Mouse (Mus musculus): ENCODE results near the gene Arl15. TPM values are rescaled to one million over a fixed set of nuclear protein-coding genes. Genes with fewer than 3 reads are reported as not detected.

The Arl15 gene
- total RNA-seq, 4 experiments from 2014 or later, result 2.0 to 5.0 (median 3.4) TPM

GRCm38 (mm10) chr13:113983633-113984032 is 189.3 kb downstream of the Arl15 start:
- no peak for DNase-seq (ENCODE audit: low spot score in 2 of 2)

GRCm38 (mm10) chr13:113984491-113984890 is 190.2 kb downstream of the Arl15 start:
- DNase-seq (ENCODE audit: low spot score in 2 of 2), result no peak

GRCm38 (mm10) chr13:113986864-113987562 is 192.7 kb downstream of the Arl15 start:
- DNase-seq (ENCODE audit: low spot score in 2 of 2), result peak; percentile 7 to 40

DNA sequence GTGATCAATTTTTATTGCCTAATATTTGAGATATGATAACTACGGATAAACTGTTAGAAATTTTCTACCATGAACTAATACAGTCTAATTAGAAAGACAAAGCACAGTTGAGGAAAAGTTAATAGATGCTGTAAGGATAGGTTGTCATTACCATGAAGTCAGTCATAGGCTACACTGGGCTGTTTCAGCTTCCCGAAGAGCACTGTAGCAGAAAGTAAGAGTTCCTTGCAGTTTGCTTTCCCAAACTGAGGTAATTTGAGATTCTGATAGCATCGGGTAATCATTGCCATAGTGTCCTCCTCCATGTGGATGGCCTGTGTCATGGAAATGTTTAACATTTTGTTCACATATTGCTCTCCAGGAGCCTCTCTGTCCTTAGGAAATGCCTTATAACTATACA is 195.9 kb downstream of the Arl15 start:
- no peak for DNase-seq (ENCODE audit: low spot score in 2 of 2)

DNA sequence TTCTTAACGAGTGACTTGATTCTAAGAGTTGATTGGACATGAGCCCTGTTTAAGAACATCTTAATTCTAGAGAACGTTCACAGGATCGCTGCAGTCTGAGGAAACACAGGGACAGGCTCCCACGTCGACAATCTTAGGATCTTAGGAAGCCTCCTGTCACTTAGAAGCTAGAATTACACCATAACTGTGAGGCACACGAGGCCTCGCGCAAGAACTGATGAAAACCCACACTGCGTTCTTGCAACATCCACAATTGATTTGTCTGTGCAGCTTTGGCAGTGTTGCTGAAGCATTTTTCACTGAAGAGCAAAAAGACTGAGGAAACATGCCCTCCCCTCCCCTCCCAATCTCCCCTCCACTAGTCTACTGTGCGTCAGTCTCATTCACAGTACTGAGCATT is 196.4 kb downstream of the Arl15 start:
- DNase-seq (ENCODE audit: low spot score in 2 of 2), result no peak

DNA sequence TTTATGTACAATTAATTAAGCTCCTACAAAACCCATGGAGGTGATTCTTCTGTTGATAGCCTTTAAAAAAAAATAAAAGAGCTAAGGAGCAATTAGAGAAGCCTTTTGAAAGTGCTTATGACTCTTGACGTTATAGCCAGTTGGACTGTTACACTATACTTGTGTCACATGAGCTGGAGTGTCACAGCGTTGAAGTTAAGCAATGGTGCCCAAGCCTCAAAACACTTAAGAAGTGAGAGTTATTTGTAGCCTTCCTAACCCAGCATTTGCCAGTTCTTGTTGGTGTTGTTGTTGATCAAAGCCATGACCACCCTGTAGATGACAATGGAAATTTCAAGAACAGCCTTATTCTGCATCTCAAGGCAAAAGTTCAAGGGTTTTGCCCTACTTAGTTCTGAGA is 198.8 kb downstream of the Arl15 start:
- no peak for DNase-seq (ENCODE audit: low spot score in 2 of 2)

GRCm38 (mm10) chr13:113994586-113994985 is 200.3 kb downstream of the Arl15 start:
- peak; percentile 6 to 41 for DNase-seq (ENCODE audit: low spot score in 2 of 2)

DNA sequence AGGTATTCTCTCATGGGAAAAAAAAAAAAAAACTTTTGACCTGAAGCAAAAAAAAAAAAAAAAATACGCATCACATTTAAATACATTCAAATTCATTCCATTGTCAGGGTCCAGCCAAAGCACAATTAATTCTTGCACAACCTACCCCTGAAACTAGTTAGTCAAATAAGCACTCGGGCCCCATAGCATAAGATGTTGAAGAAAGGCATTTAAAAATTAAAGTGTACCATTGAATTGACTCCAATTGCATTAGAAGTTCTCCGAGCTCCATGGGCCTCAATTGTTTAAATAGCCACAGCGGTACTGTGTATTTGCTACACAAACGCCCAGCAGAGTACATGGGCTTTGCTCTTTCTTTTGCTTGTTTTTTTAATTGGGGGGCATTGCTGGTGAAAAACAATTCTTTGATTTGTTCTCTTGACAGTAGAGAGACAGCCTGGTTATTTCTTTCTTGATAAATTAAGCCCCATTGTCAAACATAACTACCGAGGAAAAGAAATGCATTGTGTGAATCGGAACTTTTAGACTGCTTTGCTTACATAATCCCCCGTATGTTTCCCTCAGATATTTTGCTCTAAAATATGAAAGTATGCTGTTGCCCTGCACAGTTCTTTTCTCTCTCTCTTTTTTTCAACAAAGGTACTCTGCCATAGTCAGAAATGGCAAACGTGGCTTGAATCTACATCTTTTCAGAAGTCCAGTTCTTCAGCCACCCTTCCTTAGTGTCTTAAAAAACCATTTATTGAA is 201.4 kb downstream of the Arl15 start:
- no peak for DNase-seq (ENCODE audit: low spot score in 2 of 2)

- no peak for DNase-seq (ENCODE audit: low spot score in 2 of 2)
These were observed 204.5 kb downstream of the Arl15 start for GRCm38 (mm10) chr13:113998811-113999210.

DNA sequence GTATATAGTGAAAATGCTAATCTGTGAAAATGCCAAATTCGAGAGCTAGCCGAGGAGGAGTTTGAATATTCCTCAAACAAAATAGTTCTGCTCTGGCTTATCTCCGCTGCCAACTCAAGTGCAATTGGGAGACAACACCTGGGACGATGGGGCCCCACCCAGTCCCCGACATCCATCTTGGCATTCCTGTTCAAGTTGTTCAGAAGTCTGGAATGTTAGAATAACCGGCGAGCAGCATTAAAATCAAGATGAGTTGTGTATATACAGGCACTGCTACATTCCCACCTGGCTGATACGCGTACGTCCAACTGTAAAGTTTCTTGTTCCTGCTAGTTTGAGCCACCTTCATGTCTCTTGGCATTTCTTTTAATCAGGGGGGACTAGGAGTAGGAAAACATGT is 209.2 kb downstream of the Arl15 start:
- no peak for DNase-seq (ENCODE audit: low spot score in 2 of 2)

- no peak for DNase-seq (ENCODE audit: low spot score in 2 of 2)
These were observed 209.9 kb downstream of the Arl15 start for GRCm38 (mm10) chr13:114004191-114004590.

DNA sequence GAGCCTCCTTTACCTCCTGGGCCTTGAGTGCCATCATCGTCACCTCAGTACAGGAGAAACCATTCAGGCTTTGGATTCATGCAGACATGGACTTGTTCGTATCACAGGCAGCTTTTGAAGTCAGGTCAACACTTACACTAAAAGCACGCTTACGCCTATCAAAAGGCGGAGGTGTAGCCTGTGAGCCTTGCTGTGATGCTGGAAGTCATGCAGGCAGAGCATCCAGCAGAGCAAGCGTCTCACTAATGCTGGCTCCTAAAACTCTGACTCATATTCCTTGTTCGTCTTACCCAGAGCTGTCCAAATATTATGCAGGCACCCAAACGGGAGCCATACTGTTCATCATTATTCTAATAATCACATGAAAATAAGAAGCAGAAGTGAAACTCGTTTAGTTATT is 215.5 kb downstream of the Arl15 start:
- no peak for DNase-seq (ENCODE audit: low spot score in 2 of 2)

GRCm38 (mm10) chr13:114010521-114010920 is 216.2 kb downstream of the Arl15 start:
- DNase-seq (ENCODE audit: low spot score in 2 of 2), result no peak

- DNase-seq (ENCODE audit: low spot score in 2 of 2), result no peak
These were observed 216.7 kb downstream of the Arl15 start for GRCm38 (mm10) chr13:114011019-114011418.

GRCm38 (mm10) chr13:114017928-114018327 is 223.6 kb downstream of the Arl15 start:
- DNase-seq (ENCODE audit: low spot score in 2 of 2), result no peak

GRCm38 (mm10) chr13:114023541-114023940 is 229.2 kb downstream of the Arl15 start:
- no peak for DNase-seq (ENCODE audit: low spot score in 2 of 2)

- no peak for DNase-seq (ENCODE audit: low spot score in 2 of 2)
These were observed 232.0 kb downstream of the Arl15 start for GRCm38 (mm10) chr13:114026306-114026705.

- DNase-seq (ENCODE audit: low spot score in 2 of 2), result no peak
These were observed 232.4 kb downstream of the Arl15 start for GRCm38 (mm10) chr13:114026751-114027150.

- no peak for DNase-seq (ENCODE audit: low spot score in 2 of 2)
These were observed 253.8 kb downstream of the Arl15 start for GRCm38 (mm10) chr13:114048071-114048470.

DNA sequence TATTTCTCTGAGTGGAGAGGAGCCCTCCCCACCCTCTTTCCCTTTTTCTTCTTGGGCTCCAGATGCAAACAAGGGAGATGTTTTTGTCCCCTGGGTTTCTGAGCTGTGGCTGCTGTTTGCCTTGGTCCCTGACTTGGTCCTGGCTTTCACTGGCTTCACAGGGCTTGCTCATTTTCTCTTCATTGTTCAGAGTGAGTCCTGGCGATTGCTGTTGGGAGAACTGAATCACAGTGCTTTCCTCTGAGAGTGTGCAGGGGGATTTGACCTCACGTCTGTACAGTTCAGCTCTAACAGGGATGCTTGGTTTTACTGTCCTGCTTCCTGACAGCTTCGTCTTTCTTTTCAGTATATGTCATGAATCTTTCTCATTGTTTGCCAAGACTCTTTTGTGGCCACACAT is 254.4 kb downstream of the Arl15 start:
- no peak for DNase-seq (ENCODE audit: low spot score in 2 of 2)

DNA sequence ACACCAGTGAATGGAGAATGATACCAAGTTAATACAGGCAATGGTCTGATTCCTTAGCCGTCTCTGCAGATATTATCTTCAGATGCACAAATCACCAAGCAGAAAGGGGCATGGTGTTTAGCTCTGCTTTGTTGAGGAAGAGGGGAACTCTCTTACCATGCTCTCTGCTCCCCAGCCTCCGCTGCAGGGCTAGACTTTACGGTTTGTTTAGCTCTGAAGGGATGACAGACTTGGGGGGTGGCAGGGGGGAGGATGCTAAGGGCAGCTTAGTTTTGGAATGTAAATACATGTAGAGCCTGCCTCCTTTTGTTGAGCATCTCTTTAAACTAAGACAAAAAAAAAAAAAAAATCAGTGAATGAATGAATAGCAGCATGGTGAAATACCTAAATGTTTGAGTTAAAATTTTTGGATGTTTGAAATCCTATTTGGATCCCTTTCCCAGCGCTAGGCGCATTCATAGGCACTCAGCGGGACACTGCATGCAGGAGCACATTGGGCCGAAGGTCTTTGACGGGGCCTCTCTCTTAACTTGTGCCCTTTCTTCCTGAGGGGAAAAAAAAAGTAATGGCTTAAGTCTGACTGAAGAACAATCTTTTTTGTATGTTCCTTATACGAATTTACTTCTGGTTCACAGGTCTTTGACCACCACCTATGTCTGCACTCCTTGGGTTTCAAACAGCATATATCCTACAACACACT is 257.0 kb downstream of the Arl15 start:
- DNase-seq (ENCODE audit: low spot score in 2 of 2), result no peak

Data from gastrocnemius, adult 8-10 months (tissue).